Mouse (Mus musculus) neural tube, embryonic 15.5 days (tissue): ENCODE data around the gene Uqcrq. TPM values are rescaled to one million over a fixed set of nuclear protein-coding genes. Genes with fewer than 3 reads are reported as not detected.

Source experiments
- ATAC-seq: fragments of 200-750 bp; cut with Nextera tagmentation; 2 replicates; pipeline ENCODE4 v1.8.0; 2017; ENCODE audit warnings: mild to moderate bottlenecking, moderate TSS enrichment, moderate library complexity; ENCODE audit not compliant: low FRiP score
- H3K27ac ChIP-seq: fragments of 300-500 bp; sonication (generic); replicated peaks from 2 replicates; pipeline ENCODE4 v1.5.1; 2015; ENCODE audit warnings: mild to moderate bottlenecking, inconsistent platforms
- H3K27me3 ChIP-seq: fragments of 300-500 bp; sonication (generic); replicated peaks from 2 replicates; pipeline ENCODE4 v1.6.1; 2015; ENCODE audit warnings: inconsistent platforms
- H3K36me3 ChIP-seq: fragments of 300-500 bp; sonication (generic); 2 replicates; pipeline ENCODE4 v1.6.1; 2015; ENCODE audit warnings: inconsistent platforms
- H3K4me1 ChIP-seq: fragments of 300-500 bp; sonication (generic); 2 replicates; pipeline ENCODE4 v1.6.1; 2015; ENCODE audit warnings: inconsistent platforms
- H3K4me2 ChIP-seq: fragments of 300-500 bp; sonication (generic); 2 replicates; pipeline ENCODE4 v1.6.1; 2015; ENCODE audit warnings: inconsistent platforms, mild to moderate bottlenecking, moderate library complexity
- H3K4me3 ChIP-seq: fragments of 300-500 bp; sonication (generic); replicated peaks from 2 replicates; pipeline ENCODE4 v1.5.1; 2015; ENCODE audit warnings: mild to moderate bottlenecking, inconsistent platforms
- H3K9ac ChIP-seq: fragments of 300-500 bp; sonication (generic); replicated peaks from 2 replicates; pipeline ENCODE4 v1.6.1; 2015; ENCODE audit warnings: mild to moderate bottlenecking, inconsistent platforms
- H3K9me3 ChIP-seq: fragments of 300-500 bp; sonication (generic); replicated peaks from 2 replicates; pipeline ENCODE4 v1.6.1; 2016; ENCODE audit warnings: inconsistent platforms
- WGBS: fragments of 180-500 bp; shearing (Covaris S2); methylation state at CpG from one replicate; pipeline ENCODE4 v1.1.7; 2015; ENCODE audit warnings: mixed read lengths; 5-methylcytosine and 5-hydroxymethylcytosine counted together
- polyA plus RNA-seq: library from polyadenylated mRNA; unstranded; fragments of >200 nt; fragmentation: Nextera tagmentation; extraction: Ambion mirVana; gene quantifications from 2 replicates; pipeline ENCODE4 v1.2.1, GENCODE M21; 2015

Uqcrq gene
- polyA plus RNA-seq, 1 experiment from 2014 or later = 911 TPM

DNA sequence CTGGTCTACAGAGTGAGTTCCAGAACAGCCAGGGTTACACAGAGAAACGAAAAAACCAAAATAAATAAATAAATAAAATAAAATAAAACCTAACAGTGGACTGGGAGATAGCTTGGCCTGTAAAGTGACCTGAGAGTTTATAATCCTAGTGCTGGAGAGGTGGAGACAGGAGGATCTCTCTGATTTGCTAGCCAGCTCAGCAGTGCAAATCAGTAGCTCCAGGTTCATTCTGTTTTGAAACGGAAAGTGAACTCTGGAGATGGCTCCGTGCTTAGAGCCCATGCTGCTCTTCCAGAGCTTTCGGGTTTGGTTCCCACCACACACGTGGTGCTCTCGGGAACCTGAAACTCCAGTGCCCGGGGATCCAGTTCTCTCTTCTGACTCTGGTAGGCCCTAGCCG lies 17.4 kb upstream of the Uqcrq start:
- H3K27me3 ChIP-seq = no peaks in the 10 kb centered on the region
- H3K4me2 ChIP-seq = no peak overlapping the region
- H3K9ac ChIP-seq = no peak overlapping the region
- no peak overlapping the region for H3K27ac ChIP-seq
- 90% methylated on average over 8 of the region's 8 CpGs for WGBS
- H3K36me3 ChIP-seq = no peaks in the 10 kb centered on the region
- no peak for ATAC-seq
- H3K4me1 ChIP-seq = no peaks in the 10 kb centered on the region
- H3K4me3 ChIP-seq = no peak overlapping the region
- H3K9me3 ChIP-seq = no peaks in the 10 kb centered on the region

DNA sequence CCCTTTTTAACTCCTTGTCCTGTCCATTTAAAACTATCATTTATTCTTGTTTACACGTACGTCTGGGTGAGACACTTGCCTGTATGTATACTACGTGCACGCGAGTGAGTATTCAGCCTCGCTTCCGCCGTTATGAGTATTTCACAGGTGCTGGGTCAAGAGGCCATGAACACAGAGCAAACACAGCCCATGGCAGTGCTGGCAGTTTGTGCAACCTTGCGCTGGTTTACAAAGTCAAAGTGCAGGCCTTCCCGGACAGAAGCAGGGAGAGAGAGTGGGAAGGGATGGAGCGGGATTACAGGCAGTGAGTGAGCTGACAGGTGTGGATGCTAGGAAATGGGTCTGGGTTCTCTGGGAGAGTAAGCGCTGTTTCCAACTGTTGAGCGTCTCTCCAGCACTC lies 15.6 kb upstream of the Uqcrq start:
- WGBS = 88% methylated on average over 13 of the region's 13 CpGs
- H3K4me1 ChIP-seq = no peaks in the 10 kb centered on the region
- H3K4me2 ChIP-seq = no peak overlapping the region
- no peaks in the 10 kb centered on the region for H3K27me3 ChIP-seq
- H3K4me3 ChIP-seq = no peak overlapping the region
- H3K9ac ChIP-seq = no peak overlapping the region
- no peaks in the 10 kb centered on the region for H3K9me3 ChIP-seq
- ATAC-seq = no peak
- H3K27ac ChIP-seq = no peak overlapping the region
- no peaks in the 10 kb centered on the region for H3K36me3 ChIP-seq

DNA sequence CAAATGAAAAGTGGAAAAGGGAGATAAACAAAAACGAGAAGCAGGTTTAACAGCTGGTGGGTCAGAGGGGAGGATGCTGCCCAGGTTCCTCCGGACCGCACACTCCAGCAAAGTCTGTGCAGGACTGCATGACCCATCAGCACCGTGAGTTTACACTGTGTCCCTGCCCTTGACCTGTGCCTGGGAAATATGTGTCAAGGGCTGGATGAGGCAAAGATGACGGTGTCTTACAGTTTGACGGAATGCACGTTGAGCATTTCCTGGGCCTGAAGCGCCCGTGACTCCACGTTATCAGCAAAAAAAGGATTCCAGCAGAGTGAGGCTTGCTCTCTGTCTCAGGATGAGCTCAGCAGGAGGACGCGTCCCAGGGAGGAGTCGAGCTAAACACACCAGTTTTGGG lies 14.9 kb upstream of the Uqcrq start:
- ATAC-seq = no peak
- H3K27me3 ChIP-seq = no peaks in the 10 kb centered on the region
- WGBS = 67% methylated on average over 13 of the region's 13 CpGs
- no peak overlapping the region for H3K27ac ChIP-seq
- no peaks in the 10 kb centered on the region for H3K36me3 ChIP-seq
- H3K4me1 ChIP-seq = no peaks in the 10 kb centered on the region
- no peaks in the 10 kb centered on the region for H3K9me3 ChIP-seq
- H3K4me2 ChIP-seq = no peak overlapping the region
- H3K4me3 ChIP-seq = no peak overlapping the region
- no peak overlapping the region for H3K9ac ChIP-seq

DNA sequence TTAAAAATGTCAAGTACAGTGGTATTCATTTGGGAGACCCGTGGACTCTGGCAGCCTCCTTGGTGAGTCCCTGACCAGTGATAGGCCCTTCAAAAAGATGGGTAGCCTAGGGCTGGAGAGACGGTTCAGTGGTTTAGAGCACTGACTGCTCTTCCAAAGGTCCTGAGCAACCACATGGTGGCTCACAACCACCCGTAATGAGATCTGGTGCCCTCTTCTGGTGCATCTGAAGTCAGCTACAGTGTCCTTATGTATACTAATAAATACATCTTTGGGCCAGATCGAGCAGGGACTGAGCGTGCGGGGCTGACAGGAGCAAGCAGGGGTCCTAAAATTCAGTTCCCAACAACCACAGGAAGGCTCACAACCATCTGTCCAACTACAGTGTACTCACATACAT lies 13.2 kb upstream of the Uqcrq start:
- Histone ChIP-seq H3K4me1 (no peaks in the 10 kb centered on the region), H3K9ac (no peak overlapping the region), H3K9me3 (no peaks in the 10 kb centered on the region), H3K36me3 (no peaks in the 10 kb centered on the region), H3K27me3 (no peaks in the 10 kb centered on the region), H3K4me2 (no peak overlapping the region), H3K4me3 (no peak overlapping the region), H3K27ac (no peak overlapping the region)
- no peak for ATAC-seq
- 43% methylated on average over 6 of the region's 6 CpGs for WGBS

DNA sequence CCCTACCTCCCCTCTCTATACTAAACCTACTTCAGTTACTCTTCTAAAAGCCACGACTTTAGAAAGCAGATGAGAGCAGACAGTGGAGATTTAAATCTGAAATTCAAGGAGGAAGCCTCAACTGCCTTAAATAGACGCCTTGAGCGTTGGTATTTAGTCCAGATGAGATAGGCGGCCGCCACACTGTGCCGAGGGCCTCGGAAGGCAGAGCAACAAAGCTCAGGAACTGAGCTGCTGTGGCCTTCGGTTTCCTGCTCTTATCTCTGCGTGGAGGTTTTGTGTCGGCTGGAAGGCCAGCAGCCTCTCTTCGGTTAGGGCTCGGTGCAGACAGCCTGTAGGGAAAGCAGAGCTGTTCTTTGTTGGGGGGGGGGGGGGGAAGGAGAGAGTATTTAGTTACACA lies 11.3 kb upstream of the Uqcrq start:
- Histone ChIP-seq H3K9ac (no peak overlapping the region), H3K27me3 (no peaks in the 10 kb centered on the region), H3K9me3 (no peaks in the 10 kb centered on the region), H3K36me3 (no peaks in the 10 kb centered on the region), H3K4me1 (no peaks in the 10 kb centered on the region), H3K4me3 (no peak overlapping the region), H3K27ac (no peak overlapping the region), H3K4me2 (no peak overlapping the region)
- WGBS = 62% methylated on average over 12 of the region's 12 CpGs
- no peak for ATAC-seq

DNA sequence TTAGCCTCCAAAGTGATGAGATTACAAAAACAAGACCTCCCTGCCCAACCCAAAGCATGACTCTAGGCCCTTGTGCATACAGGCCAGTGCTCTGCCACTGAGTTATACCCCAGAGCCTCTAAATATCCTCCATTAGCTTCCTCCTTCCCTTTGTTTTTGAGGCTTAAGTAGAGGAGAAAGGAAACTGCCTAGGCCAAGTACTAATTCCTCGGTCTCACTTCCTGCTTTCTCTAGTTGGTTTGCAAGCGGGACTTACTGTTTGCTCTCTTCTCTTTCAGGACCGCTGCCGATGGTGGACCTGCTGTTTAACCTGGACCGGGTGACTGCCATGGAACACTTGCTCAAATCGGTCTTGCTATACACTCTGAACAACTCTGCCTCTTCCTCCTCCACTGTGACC lies 5.7 kb upstream of the Uqcrq start:
- Histone ChIP-seq H3K9ac (no peak overlapping the region), H3K36me3 (no peaks in the 10 kb centered on the region), H3K4me2 (no peak overlapping the region), H3K4me1 (peaks cover 4% of the 10 kb centered on the region), H3K9me3 (no peaks in the 10 kb centered on the region), H3K4me3 (no peak overlapping the region), H3K27me3 (no peaks in the 10 kb centered on the region), H3K27ac (no peak overlapping the region)
- ATAC-seq = no peak
- WGBS = 97% methylated on average over 6 of the region's 6 CpGs

DNA sequence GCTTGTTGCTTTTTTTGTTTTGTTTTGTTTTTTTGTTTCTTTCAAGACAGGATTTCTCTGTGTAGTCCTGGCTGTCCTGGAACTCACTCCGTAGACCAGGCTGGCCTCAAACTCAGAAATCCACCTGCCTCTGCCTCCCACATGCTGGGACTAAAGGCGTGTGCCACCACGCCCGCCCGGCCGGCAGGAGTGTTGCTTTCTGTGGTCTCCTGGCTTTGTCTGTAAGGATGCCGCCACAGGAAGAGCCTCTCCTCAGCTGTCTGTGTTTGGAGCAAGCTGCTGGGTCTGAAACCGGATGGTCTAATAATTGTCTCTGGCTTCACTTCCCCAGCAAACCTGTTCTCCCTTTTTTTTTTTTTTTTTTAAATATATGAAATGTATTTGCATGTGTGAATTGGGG lies 4.9 kb upstream of the Uqcrq start:
- no peak for ATAC-seq
- 84% methylated on average over 8 of the region's 8 CpGs for WGBS

DNA sequence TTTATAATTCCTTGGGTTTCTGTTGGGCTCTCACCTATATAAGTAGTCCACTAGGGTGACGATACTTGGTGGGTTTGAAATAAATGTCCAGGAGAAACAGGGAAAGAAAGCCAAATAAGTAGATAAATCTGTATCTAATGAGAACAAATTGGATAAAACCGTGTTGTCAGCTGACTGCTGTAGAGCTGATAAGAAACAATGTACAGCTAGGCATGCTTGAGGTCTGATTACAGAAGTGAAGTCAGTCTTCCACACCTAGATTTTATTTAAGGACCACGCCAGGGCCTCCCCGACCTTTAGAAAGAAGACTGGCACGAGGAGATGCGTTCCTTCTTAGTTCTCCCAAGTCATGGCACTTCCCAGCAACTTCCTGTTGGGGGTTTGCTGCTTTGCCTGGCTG lies 2.4 kb upstream of the Uqcrq start:
- Histone ChIP-seq H3K4me1 (peaks cover 16% of the 10 kb centered on the region), H3K36me3 (peaks cover 10% of the 10 kb centered on the region), H3K27me3 (no peaks in the 10 kb centered on the region), H3K9ac (no peak overlapping the region), H3K4me3 (no peak overlapping the region), H3K9me3 (no peaks in the 10 kb centered on the region), H3K4me2 (no peak overlapping the region), H3K27ac (no peak overlapping the region)
- 77% methylated on average over 6 of the region's 6 CpGs for WGBS
- no peak for ATAC-seq

More for the DNA sequence above, 4.9 kb upstream of the Uqcrq start:
- no peak overlapping the region for H3K27ac ChIP-seq
- H3K9ac ChIP-seq = no peak overlapping the region
- H3K4me1 ChIP-seq = peaks cover 6% of the 10 kb centered on the region
- no peaks in the 10 kb centered on the region for H3K36me3 ChIP-seq
- no peak overlapping the region for H3K4me3 ChIP-seq
- H3K27me3 ChIP-seq = no peaks in the 10 kb centered on the region
- no peaks in the 10 kb centered on the region for H3K9me3 ChIP-seq
- no peak overlapping the region for H3K4me2 ChIP-seq

DNA sequence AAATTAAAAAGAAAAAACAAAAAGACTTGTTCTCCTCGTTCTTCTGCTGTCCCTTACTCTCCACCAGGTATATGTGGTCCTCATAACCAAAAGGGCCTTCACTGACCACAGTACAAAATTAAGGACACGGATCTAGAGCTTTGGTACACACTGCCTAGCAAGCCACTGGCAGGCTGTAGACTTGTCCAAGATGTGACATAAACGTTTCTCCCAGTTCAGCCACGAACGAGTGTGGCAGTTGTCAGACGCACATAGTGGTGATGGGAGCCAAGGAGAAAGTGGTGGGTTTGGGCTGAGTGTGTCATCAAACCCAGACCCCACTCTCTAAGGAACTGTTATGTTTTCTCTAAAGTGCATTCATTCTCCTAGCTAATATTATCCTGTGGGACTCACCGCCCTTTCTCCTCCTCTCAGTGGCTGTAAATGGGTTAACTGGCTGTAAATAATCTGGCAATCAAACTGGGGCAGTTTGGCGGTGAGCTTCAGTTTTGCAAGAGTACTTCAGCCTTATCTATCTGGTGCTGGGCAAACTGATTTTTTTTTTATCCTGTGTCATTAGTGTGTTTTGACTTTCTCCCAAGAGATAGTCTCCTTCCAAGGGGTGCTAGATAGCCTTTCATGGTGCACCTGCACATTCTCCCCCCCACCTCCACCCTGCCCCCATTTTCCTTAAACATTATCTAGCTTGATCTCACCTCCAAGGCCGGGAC lies 871 bp upstream of the Uqcrq start:
- ATAC-seq = peak; percentile 39; the same call in 1 of the 2 replicates
- H3K4me3 ChIP-seq = peak overlapping the region; percentile 74
- H3K27me3 ChIP-seq = no peaks in the 10 kb centered on the region
- WGBS = 12% methylated on average over 9 of the region's 9 CpGs
- H3K4me2 ChIP-seq = peak overlapping the region; percentile 85
- H3K36me3 ChIP-seq = peaks cover 20% of the 10 kb centered on the region
- H3K9ac ChIP-seq = peak overlapping the region; percentile 82
- peak overlapping the region; percentile 88 for H3K27ac ChIP-seq
- H3K9me3 ChIP-seq = no peaks in the 10 kb centered on the region
- peaks cover 16% of the 10 kb centered on the region for H3K4me1 ChIP-seq

DNA sequence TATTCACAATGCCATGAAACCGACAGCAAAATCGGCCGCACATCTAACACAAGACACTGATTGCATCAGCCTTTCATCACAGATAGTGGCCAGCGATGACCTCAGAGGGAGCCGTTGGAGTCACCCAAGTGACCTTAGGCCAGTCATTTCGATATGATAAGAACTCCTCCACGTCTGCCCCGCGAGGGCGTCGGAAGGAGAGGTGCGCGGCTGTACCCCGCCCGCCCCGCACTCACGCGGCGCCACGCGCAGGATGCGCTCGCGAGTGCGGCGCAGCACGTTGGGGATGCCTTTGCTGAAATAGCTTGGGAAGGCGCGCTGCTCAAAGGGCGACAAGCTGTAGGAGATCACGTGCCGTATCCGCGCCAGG lies 346 bp downstream of the Uqcrq start:
- Histone ChIP-seq H3K9ac (peak overlapping the region; percentile 82), H3K4me2 (peak overlapping the region; percentile 85), H3K36me3 (peaks cover 20% of the 10 kb centered on the region), H3K4me3 (peak overlapping the region; percentile 74), H3K27me3 (no peaks in the 10 kb centered on the region), H3K27ac (peak overlapping the region; percentile 88), H3K4me1 (peaks cover 16% of the 10 kb centered on the region), H3K9me3 (no peaks in the 10 kb centered on the region)
- ATAC-seq = peak; percentile 58
- under 1% methylated on average over 34 of the region's 34 CpGs for WGBS

DNA sequence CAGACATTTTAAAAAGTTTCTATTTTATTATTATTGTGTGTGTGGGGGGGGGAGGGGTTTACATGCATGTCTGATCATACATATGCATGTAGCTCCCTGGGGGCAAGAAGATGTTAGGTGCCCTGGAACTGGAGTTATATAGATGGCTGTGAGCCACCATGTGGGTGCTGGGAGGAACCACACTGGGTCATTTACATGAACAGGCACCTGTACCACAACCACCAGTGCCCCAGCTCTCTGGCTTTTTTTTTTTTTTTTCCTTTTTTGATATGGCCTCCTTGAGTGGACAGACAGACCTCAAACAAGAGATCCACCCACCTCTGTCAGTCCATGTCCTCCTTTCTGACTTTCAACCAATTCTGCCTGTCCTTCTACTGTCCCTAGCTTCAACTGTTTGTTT lies 1.4 kb downstream of the Uqcrq start:
- Histone ChIP-seq H3K4me2 (peak overlapping the region; percentile 85), H3K4me3 (no peak overlapping the region)

DNA sequence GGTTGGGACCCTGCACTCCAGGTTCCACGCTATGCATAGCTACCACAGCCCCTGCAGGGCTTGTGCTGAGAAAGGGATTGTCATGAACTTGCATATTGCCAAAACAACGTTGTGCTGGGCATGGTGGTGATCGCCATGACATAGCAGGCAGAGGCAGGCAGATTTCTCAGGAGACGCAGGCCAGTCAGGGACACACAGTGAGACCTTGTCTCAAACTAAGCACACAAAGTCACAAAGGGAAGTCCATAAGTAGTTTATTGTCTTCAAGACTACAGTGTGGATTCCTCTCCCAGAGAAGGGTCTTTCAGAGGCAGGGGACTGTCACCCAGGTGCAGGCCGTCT lies 1.9 kb downstream of the Uqcrq start:
- peaks cover 16% of the 10 kb centered on the region for H3K4me1 ChIP-seq
- H3K4me2 ChIP-seq = no peak overlapping the region
- ATAC-seq = no peak
- no peaks in the 10 kb centered on the region for H3K27me3 ChIP-seq
- H3K36me3 ChIP-seq = peaks cover 20% of the 10 kb centered on the region
- H3K27ac ChIP-seq = no peak overlapping the region
- WGBS = 94% methylated on average over 5 of the region's 5 CpGs
- no peak overlapping the region for H3K4me3 ChIP-seq
- no peaks in the 10 kb centered on the region for H3K9me3 ChIP-seq
- H3K9ac ChIP-seq = no peak overlapping the region

More for the DNA sequence above, 1.4 kb downstream of the Uqcrq start:
- H3K27me3 ChIP-seq = no peaks in the 10 kb centered on the region
- H3K4me1 ChIP-seq = peaks cover 16% of the 10 kb centered on the region
- ATAC-seq = no peak
- H3K36me3 ChIP-seq = peaks cover 20% of the 10 kb centered on the region
- H3K27ac ChIP-seq = no peak overlapping the region
- H3K9ac ChIP-seq = no peak overlapping the region
- H3K9me3 ChIP-seq = no peaks in the 10 kb centered on the region
